Mouse (Mus musculus): Measurements from ENCODE around the gene Hspa8. TPM values are rescaled to one million over a fixed set of nuclear protein-coding genes. Genes with fewer than 3 reads are reported as not detected.
"Not testable (repeated sequence)": the region's sequence is repeated elsewhere in the genome, so short reads cannot be mapped to it uniquely, and the experiment has no call there.

Hspa8 gene
- polyA plus RNA-seq, 1 experiment from 2014 or later = 3,704 TPM

- DNase-seq (ENCODE audit: low spot score, missing footprints) = peak; percentile 76
- Histone ChIP-seq H3K4me2 (peak overlapping the region; percentile 22; the same call in 1 of the 2 replicates), H3K9ac (ENCODE audit: low read length) (no peak overlapping the region; the same call in 1 of the 2 replicates), H3K9me3 (ENCODE audit: control insufficient read depth, low read length) (no peaks in the 10 kb centered on the region), H3K36me3 (ENCODE audit: control insufficient read depth, insufficient read depth, low read length) (no peaks in the 10 kb centered on the region), H3K27ac (ENCODE audit: low read depth, low read length) (no peak overlapping the region), H3K27me3 (ENCODE audit: control insufficient read depth, insufficient read depth, low read length) (no peaks in the 10 kb centered on the region), H3K4me3 (ENCODE audit: low read depth, low read length) (no peak overlapping the region), H3K4me1 (ENCODE audit: control insufficient read depth, insufficient read depth, low read length) (peaks cover 27% of the 10 kb centered on the region)
- whole genome bisulfite sequencing = 37% methylated on average over 26 of the region's 26 CpGs
- ATAC-seq (ENCODE audit: low FRiP score) = peak; percentile 19; the same call in 1 of the 2 replicates
Measured at GRCm38 (mm10) chr9:40781726-40782581, 18.8 kb upstream of the Hspa8 start.

GRCm38 (mm10) chr9:40783641-40784373, 17.0 kb upstream of the Hspa8 start:
- Histone ChIP-seq H3K27me3 (ENCODE audit: control insufficient read depth, insufficient read depth, low read length) (no peaks in the 10 kb centered on the region), H3K27ac (ENCODE audit: low read depth, low read length) (peak overlapping the region; percentile 80), H3K9ac (ENCODE audit: low read length) (peak overlapping the region; percentile 47; the same call in 1 of the 2 replicates), H3K36me3 (ENCODE audit: control insufficient read depth, insufficient read depth, low read length) (no peaks in the 10 kb centered on the region), H3K9me3 (ENCODE audit: control insufficient read depth, low read length) (no peaks in the 10 kb centered on the region), H3K4me3 (ENCODE audit: low read depth, low read length) (no peak overlapping the region; the same call in 1 of the 2 replicates), H3K4me1 (ENCODE audit: control insufficient read depth, insufficient read depth, low read length) (peaks cover 27% of the 10 kb centered on the region), H3K4me2 (peak overlapping the region; percentile 40)
- peak; percentile 63 for ATAC-seq (ENCODE audit: low FRiP score)
- DNase-seq (ENCODE audit: low spot score, missing footprints) = peak; percentile 95
- 3% methylated on average over 13 of the region's 13 CpGs for WGBS

GRCm38 (mm10) chr9:40784374-40784967, 16.3 kb upstream of the Hspa8 start:
- peak; percentile 93 for DNase-seq (ENCODE audit: low spot score, missing footprints)
- peak; percentile 73 for ATAC-seq (ENCODE audit: low FRiP score)
- no peaks in the 10 kb centered on the region for H3K9me3 ChIP-seq (ENCODE audit: control insufficient read depth, low read length)
- no peaks in the 10 kb centered on the region for H3K27me3 ChIP-seq (ENCODE audit: control insufficient read depth, insufficient read depth, low read length)
- H3K4me2 ChIP-seq = peak overlapping the region; percentile 40
- H3K4me3 ChIP-seq (ENCODE audit: low read depth, low read length) = no peak overlapping the region; the same call in 1 of the 2 replicates
- H3K9ac ChIP-seq (ENCODE audit: low read length) = peak overlapping the region; percentile 47; the same call in 1 of the 2 replicates
- H3K36me3 ChIP-seq (ENCODE audit: control insufficient read depth, insufficient read depth, low read length) = no peaks in the 10 kb centered on the region
- H3K4me1 ChIP-seq (ENCODE audit: control insufficient read depth, insufficient read depth, low read length) = peaks cover 27% of the 10 kb centered on the region
- WGBS = 4% methylated on average over 9 of the region's 9 CpGs
- H3K27ac ChIP-seq (ENCODE audit: low read depth, low read length) = peak overlapping the region; percentile 80

GRCm38 (mm10) chr9:40785452-40785851, 15.3 kb upstream of the Hspa8 start:
- Histone ChIP-seq H3K4me2 (no peak overlapping the region), H3K9me3 (ENCODE audit: control insufficient read depth, low read length) (no peaks in the 10 kb centered on the region), H3K9ac (ENCODE audit: low read length) (no peak overlapping the region), H3K4me1 (ENCODE audit: control insufficient read depth, insufficient read depth, low read length) (peaks cover 27% of the 10 kb centered on the region), H3K4me3 (ENCODE audit: low read depth, low read length) (no peak overlapping the region), H3K27ac (ENCODE audit: low read depth, low read length) (no peak overlapping the region; the same call in 1 of the 2 replicates), H3K36me3 (ENCODE audit: control insufficient read depth, insufficient read depth, low read length) (no peaks in the 10 kb centered on the region), H3K27me3 (ENCODE audit: control insufficient read depth, insufficient read depth, low read length) (no peaks in the 10 kb centered on the region)
- 32% methylated on average over 6 of the region's 6 CpGs for WGBS
- ATAC-seq (ENCODE audit: low FRiP score) = no peak
- peak; percentile 88 for DNase-seq (ENCODE audit: low spot score, missing footprints)

- ATAC-seq (ENCODE audit: low FRiP score); H3K9ac ChIP-seq (ENCODE audit: low read length); H3K4me2 ChIP-seq; H3K27ac ChIP-seq (ENCODE audit: low read depth, low read length); H3K27me3 ChIP-seq (ENCODE audit: control insufficient read depth, insufficient read depth, low read length); H3K9me3 ChIP-seq (ENCODE audit: control insufficient read depth, low read length); H3K36me3 ChIP-seq (ENCODE audit: control insufficient read depth, insufficient read depth, low read length); H3K4me3 ChIP-seq (ENCODE audit: low read depth, low read length): not testable (repeated sequence)
- peak; percentile 75 for DNase-seq (ENCODE audit: low spot score, missing footprints)
- H3K4me1 ChIP-seq (ENCODE audit: control insufficient read depth, insufficient read depth, low read length) = peaks cover 27% of the 10 kb centered on the region
- WGBS = 95% methylated on average over 6 of the region's 6 CpGs
Measured at GRCm38 (mm10) chr9:40786820-40787219, 14.0 kb upstream of the Hspa8 start.

- Histone ChIP-seq H3K27ac (ENCODE audit: low read depth, low read length) (no peak overlapping the region), H3K4me3 (ENCODE audit: low read depth, low read length) (no peak overlapping the region), H3K4me2 (no peak overlapping the region), H3K9me3 (ENCODE audit: control insufficient read depth, low read length) (no peaks in the 10 kb centered on the region), H3K4me1 (ENCODE audit: control insufficient read depth, insufficient read depth, low read length) (no peaks in the 10 kb centered on the region), H3K36me3 (ENCODE audit: control insufficient read depth, insufficient read depth, low read length) (no peaks in the 10 kb centered on the region), H3K27me3 (ENCODE audit: control insufficient read depth, insufficient read depth, low read length) (no peaks in the 10 kb centered on the region), H3K9ac (ENCODE audit: low read length) (no peak overlapping the region)
- DNase-seq (ENCODE audit: low spot score, missing footprints) (peak; percentile 68), ATAC-seq (ENCODE audit: low FRiP score) (no peak)
- 71% methylated on average over 6 of the region's 6 CpGs for WGBS
Measured at GRCm38 (mm10) chr9:40791864-40792633, 8.7 kb upstream of the Hspa8 start.

- Histone ChIP-seq H3K4me3 (ENCODE audit: low read depth, low read length) (no peak overlapping the region), H3K9ac (ENCODE audit: low read length) (no peak overlapping the region), H3K27me3 (ENCODE audit: control insufficient read depth, insufficient read depth, low read length) (no peaks in the 10 kb centered on the region), H3K36me3 (ENCODE audit: control insufficient read depth, insufficient read depth, low read length) (no peaks in the 10 kb centered on the region), H3K27ac (ENCODE audit: low read depth, low read length) (no peak overlapping the region), H3K4me2 (no peak overlapping the region), H3K9me3 (ENCODE audit: control insufficient read depth, low read length) (no peaks in the 10 kb centered on the region), H3K4me1 (ENCODE audit: control insufficient read depth, insufficient read depth, low read length) (no peaks in the 10 kb centered on the region)
- 98% methylated on average over 5 of the region's 5 CpGs for WGBS
- ATAC-seq (ENCODE audit: low FRiP score) = no peak
- DNase-seq (ENCODE audit: low spot score, missing footprints) = no peak
Measured at GRCm38 (mm10) chr9:40793581-40793980, 7.2 kb upstream of the Hspa8 start.

- Histone ChIP-seq H3K4me2 (no peak overlapping the region), H3K9me3 (ENCODE audit: control insufficient read depth, low read length) (no peaks in the 10 kb centered on the region), H3K27me3 (ENCODE audit: control insufficient read depth, insufficient read depth, low read length) (no peaks in the 10 kb centered on the region), H3K36me3 (ENCODE audit: control insufficient read depth, insufficient read depth, low read length) (no peaks in the 10 kb centered on the region), H3K27ac (ENCODE audit: low read depth, low read length) (no peak overlapping the region), H3K4me3 (ENCODE audit: low read depth, low read length) (no peak overlapping the region), H3K4me1 (ENCODE audit: control insufficient read depth, insufficient read depth, low read length) (peaks cover 5% of the 10 kb centered on the region), H3K9ac (ENCODE audit: low read length) (no peak overlapping the region)
- WGBS = 28% methylated on average over 5 of the region's 5 CpGs
- DNase-seq (ENCODE audit: low spot score, missing footprints) (no peak), ATAC-seq (ENCODE audit: low FRiP score) (0 out of 2 replicates have a peak, but pooled peaks have one; percentile 35)
Measured at GRCm38 (mm10) chr9:40794251-40794650, 6.5 kb upstream of the Hspa8 start.

All from midbrain, embryonic 11.5 days (tissue).